Mouse (Mus musculus): ENCODE measurements around the gene Abca7.

Abca7 gene

DNA sequence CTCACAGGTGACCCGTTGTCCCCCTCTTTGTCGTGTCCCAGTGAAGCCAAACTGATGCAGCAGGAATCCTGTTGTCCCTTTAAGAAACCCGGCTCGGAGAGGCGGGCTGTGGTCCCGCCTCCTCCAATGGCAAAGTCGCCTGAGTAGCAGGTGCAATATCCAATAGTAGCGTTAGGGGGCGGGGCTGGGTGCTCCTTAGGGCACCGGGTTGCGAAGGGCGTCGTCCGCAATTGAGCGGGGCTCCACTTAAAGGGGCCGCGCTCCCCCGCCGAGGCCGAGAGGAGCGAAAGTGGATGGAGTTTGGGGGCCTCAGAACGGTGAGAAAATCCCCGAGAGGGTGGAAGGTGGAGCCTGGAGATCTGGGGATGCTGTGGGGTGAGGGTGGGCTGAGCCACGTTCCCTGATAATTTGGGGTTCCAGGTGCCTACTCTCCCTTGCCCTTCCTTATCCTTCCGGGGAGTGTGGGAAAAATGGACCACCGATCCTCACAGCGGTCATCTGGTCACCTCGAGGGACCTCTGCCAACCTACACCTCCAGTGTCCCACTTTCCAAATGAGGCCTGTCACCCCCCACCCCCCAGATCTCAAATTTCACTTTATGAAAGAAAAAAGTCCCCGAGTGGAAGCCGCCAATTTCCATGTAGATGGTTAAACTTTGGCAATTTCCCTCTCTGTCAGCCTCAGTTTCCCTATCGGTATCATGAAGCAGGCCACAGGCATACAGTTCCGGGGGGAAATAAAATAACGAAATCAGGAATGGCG is at the start of gene Abca7:
Gene Abca7, plus strand, starts transcription at position 223 of the 762 bp plus-strand sequence.
- DNase-seq: peak; percentile 98

DNA sequence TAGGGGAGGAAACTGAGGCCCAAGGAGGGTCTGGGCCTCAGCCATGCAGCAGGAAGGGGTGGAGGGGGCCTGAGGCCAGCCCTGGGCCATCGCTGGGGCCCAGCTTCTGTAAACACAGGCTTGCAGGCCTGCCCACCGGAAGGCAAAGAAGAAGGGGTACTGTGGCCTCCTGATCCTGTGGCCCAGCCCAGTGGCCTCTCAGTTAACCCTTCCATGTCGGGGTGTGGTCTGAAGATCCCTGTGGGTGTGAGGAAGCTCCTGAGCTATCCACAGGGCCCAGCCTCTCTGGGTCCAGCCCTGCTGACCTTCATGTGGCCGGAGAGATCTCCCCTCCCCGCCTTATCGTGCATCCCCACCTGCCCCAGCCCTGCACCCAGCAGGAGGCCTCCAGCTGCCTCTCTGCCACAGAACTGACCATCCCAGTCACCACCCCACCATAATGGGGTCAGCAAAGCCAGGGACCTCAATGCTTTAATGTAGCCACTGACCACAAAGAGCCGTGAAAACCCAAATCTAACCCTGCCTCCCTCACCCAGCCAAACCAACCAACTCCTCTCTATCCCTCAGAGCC is 49.5 kb upstream of the Abca7 start:
- no peak for DNase-seq

DNA sequence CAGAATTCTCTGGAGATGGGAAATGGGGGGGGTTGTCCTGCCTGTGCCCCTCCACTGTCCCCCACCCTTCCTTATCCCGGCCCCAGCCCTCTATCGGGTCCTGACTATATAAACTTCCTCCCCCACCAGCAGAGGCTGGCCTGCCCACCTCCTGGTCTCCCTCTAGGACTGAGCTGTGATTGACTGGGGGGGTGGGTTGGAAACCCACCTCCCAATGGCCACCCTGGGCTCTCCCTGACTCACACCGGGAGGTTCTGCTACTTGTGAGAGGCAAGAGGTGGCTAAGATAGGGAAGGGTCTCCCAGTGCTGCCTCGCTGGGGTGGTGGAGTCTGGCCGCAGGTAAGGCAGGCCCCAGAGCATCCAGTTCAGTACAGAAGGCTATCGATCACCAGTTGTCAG is 48.8 kb upstream of the Abca7 start:
- DNase-seq: no peak

DNA sequence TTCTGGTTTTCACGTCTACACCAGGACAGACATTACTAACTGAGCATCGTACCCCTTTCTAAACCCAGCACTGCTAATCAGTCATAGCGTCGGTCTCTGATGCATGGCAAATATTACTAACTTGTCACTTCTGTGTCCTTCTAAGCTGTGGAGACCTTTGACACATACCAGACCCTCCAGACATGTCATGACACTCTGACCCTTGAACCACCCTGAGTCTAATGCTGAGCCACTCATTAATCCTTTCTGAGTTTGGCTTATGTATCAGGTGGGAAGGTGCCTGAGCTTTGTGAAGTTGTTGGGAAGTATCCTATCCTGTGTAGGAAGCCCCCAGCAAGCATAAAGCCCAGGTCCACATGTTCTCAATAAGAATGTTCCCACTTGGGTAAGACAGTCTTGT is 46.4 kb upstream of the Abca7 start:
- DNase-seq: no peak

DNA sequence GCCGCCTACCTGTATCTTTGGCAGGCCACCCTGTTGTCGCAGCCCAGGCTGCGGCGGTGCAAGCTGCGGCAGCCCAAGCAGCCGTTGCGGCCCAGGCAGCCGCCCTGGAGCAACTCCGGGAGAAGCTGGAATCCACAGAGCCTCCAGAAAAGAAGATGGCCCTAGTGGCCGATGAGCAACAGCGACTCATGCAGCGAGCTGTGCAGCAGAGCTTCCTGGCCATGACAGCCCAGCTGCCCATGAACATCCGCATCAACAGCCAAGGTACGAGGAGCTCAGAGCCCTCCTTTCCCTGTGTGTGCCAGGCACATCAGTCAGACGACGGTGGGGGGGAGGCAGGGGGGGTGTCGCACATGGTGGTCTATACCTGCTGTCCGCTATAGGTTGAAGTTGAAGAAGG is 45.6 kb upstream of the Abca7 start:
- no peak for DNase-seq

DNA sequence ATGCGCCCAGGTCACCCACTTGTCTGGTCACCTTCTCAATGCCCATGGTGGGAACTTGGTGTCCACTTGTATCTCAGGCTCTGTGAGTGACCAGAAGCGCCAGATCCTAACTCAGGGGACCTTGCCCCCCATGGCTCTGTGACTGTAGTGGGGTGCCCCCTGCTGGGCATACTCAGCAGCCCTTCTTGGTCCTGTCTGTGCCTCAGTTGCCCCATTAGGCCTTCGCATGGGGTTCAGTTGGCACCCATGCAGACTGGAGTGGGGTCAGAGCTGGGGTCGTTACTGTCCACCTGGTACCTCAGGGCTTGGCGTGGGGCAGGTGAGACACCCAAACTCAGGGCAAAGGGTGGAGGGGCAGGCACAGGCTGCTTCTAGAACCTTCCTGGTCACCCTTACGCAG is 42.3 kb upstream of the Abca7 start:
- DNase-seq: no peak

DNA sequence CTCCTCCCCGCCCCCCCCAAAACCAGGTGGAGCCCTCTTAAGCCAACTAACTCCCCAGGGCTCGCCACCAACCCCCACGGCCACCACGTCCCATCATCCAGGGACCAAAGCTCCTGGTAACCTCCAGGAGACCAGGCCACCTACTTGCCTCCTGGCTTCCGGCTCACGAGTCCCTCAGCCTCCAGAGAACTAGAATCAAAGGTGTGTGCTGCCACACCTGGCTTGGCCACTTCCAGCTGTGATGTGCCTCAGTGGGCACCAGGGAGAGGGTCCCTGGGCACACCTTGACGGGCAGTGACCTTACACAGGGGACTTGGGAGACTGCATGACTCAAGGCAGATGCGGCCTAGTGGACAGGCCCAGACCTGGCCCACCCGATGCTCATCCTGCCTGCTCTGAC is 40.6 kb upstream of the Abca7 start:
- no peak for DNase-seq

DNA sequence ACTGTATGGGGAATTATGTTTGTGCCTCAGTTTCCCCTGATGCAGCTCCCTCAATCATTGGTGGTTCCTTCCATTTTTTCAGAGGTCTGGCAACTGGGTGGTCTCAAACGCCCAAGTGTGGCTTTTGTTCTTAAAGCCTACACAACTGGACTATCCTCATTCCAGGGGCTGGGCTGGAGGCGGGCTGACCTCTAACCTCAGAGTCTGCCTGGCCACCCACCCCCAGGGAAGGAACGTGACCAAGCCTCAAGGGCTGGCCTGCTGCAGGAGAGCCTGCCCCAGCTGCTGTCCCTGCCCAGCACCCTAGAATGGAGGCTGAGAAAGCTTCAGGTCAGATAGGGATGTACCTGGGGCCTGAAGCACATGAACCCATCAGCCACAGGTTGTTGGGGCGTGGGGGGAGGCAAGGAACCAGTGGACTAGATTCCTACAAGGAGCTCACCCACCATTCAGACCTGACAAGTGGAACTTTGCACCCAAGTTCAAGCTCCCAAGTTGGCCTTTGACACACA is 39.6 kb upstream of the Abca7 start:
- DNase-seq: no peak

DNA sequence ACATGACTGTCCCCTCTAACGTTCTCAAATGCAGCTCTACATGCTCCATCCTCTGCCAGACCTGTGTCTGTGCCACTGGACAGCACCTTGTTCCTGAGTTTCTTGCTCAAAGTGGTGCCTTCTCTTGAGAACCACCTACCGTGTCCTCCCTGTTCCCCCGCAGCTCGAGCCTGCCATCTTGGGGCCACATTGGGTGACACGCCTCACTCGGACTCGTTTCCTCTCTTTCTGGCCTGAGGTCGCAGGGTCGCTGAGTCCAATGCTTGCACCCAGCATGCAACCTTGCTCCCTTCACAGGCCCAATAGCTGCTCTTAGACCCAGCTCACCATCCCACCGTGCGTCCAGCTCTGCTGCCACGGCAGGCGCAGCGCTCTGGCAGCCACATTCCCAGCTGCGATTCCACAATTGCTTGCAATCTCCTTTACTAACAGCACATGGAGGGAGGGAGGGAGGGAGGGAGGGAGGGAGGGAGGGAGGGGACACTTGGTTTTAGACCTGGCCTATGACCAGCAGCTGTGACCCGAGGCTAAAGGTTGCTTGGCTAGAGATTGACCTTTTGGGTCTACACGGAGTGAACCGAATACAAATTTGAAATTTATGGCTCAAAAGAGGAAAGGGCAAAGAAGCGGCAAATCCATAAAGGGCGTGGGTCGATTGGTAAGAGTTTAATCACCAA is 38.0 kb upstream of the Abca7 start:
- peak; percentile 85 to 86 for DNase-seq

DNA sequence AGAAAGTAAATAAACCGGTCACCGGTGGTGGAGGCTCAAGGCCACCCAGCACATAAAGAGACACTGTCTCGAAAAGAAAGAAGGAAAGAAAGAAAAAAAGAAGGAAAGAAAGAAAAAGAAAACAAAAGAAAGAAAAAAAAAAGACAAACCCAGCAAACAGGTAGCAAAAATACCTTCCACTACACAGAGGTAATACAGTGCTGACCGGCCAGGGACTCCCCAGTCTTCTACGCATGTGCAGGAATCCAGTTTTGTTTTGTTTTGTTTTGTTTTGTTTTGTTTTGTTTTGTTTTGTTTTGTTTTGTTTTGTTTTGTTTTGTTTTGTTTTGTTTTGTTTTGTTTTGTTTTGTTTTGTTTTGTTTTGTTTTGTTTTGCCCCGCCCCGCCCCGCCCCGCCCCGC is 36.9 kb upstream of the Abca7 start:
- DNase-seq: peak in 1 of 2 experiments; percentile 63

DNA sequence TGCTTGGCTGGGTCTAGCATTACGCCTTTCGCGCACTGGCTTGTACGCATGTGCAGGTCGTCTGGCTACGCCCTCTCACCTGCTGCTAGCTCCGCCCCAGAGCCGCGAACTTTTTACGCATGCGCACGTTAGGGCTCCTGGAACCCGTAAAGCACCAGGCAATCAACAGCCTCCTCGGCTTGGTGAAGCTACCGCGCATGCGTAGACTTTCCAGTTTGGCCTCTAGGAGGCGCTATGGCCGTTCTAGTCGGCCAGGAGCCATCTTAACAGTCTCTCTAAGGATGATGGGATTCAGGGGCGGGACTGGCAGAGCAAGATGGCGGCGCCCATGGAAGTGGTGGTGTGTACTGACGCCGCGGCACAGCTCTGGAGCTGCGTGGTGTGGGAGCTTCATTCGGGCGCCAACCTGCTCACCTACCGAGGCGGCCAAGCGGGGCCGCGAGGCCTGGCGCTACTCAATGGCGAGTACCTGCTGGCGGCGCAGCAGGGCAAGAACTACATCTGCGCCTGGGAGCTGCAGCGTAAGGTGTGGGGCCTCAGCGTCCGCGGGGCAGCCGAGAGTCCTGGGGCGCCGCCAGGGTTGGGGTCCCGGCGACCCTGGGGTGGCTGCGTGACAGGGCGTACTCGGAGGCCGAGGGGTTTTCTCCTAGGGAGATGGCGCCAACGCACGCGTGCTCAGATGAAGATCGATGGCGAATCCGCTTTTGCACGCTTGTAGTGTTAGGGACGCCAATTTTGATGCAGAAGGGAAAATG is 36.3 kb upstream of the Abca7 start, which contains the start of gene Wdr18:
Gene Wdr18, plus strand, starts transcription at position 306 of the 755 bp plus-strand sequence.
- peak; percentile 99 for DNase-seq

DNA sequence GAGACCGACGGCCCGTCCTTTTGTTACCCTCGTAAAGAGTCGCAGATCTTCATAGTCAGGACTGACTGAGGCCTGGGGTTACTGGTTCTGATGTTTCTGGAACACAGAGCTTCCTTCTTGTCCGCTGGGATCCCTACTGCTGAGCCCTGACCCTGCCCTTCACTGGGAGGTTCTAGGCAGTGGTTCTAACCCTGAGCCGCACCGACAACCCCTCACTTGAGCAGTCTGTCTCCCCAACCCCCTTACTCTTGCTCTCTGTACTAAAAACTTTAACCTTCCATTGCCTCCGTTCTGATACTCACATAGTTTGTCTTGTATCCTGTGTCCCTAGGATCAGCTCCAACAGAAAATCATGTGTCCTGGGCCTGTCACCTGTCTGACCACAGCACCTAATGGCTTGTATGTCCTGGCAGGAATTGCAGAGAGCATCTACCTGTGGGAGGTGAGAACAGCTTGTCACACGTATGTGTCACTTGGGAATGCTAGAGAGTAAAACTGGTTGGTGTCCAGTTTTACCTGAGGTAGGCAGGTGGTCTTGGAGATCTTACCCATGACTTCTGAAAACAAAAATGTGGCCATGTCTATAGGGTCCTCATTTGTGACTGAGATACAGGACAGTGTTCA is 35.5 kb upstream of the Abca7 start:
- no peak for DNase-seq

DNA sequence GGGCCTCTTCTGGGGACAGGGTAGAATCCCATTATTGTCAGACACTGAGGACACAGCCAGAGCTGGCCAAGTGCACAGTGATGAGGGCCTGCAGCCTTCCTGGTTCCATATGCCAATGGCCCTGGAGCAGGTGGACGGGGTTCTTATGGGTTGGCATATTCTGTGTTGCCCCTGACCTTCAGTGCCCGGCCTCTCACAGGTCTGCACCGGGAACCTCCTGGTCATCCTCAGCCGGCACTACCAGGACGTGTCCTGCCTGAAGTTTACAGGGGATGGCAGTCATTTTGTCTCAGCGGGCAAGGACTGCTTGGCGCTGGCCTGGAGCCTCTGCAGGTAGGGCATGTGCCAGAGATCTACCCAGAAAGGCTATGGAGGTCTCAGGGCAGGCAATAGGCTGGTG is 31.6 kb upstream of the Abca7 start:
- no peak for DNase-seq

DNA sequence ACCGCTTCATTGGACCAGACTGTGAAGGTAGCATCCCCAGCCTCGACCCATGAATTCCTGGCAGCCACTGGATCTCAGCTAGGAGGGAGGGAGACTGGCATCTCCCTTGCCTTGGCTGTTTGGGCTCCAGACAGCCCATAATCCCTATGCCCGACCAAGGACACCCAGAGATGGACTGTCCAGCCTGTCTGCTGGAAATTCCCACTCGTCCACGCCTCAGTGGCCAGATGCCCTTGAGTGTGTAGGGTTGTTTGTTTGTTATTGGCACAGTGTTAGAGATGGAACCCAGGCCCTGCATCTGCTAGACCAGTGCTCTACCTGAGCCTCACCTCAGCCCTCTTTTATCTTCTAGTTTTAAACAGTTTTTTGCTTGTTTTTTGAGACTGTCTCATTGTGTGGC is 31.0 kb upstream of the Abca7 start:
- no peak for DNase-seq

DNA sequence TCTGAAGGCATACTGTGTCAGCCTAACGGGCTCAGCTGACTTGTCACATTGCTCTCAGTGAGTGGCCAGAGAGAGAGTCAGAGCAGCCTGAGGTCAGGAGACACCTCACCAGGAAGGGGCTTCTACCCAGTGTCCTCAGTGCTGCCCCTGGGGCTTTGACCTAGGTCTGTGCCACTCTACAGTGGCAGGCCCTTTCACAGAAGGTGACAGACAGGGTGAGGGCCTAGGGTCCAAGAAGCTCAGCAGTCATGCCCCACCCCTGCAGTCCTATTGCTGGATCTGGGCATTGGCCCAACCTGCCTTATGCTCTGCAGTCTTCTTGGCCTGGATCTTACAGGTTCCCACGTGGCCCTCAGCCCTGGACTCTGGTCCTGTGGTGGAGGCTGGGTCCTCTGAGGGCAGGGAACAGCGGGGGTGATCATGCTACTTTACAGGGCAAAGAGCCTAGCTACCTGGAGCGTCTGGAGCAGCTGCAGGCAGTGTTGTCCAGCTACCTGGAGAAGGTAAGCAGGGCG is 29.4 kb upstream of the Abca7 start:
- DNase-seq: peak; percentile 61 to 64

DNA sequence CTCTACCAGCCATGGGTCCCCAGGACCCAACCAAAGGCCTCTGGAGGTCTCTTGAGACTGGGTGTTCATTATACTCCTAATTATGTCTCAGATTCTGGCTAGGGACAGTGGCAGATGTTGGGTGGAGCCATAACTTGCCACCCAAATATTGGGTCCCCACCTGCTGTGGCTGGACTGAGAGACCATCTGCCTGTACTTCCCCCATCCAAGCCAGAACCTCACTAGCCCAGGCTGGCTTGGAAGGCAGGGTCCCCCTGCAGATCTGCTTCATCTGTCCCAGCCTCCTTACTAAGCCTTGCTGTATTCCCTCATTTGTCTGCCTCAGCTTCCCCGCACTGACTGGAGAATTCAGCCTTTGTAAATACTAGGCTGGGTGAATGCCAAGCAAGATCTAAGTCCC is 28.1 kb upstream of the Abca7 start:
- no peak for DNase-seq

DNA sequence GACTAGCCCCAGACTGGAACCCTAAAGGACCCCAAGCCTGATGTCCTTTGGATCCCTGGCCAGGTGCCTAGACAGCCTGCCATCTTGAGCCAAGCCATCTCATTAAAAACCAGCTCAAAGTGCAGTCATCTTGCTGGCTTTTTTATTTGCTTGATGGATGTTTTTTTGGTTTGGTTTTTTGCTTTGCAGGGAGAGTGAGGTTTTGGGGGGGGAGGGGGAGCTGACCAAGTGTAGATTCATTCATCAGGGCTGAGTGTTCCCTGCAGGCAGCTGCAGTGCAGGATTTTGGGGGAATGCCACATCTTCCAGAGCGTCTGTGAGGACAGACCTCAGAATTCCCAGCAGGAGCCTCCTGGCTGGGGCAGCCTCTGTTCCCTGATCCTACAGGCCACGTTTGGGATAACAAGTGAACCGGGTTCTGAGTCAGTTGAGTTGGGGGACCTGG is 27.1 kb upstream of the Abca7 start:
- DNase-seq: no peak

DNA sequence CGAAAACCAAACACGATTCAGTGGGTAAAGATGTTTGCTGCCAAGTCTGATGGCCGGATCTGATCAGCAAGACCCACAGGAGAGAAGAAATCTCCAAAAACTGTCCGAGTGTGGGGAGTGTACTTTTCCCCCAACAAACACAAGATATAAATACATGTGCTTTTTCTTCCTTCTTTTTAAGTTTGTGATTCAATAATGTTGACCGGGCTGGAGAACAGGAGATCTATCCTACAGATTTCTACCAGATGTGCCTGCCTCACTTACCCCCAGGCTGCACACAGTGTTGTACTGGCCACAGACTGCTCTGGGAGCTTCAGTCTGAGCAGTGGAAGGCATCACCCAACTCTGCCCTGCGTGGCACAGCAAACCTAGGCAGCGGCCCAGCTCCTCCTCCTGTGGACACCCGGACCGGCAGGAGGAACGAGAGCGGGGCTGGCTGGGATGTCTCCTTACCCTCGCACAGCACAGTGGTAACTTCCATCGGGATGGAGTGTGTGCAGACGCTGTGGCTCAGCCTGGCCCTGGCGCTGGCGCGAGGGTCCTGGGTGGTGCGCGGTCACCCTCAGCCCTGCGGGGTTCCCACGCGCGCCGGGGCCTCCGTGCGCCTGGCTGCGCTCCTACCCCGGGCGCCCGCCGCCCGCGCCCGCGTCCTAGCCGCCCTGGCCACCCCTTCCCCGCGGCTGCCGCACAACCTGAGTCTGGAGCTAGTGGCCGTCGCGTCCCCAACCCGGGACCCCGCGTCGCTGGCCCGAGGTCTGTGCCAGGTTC is 25.7 kb upstream of the Abca7 start, which contains the start of gene Grin3b:
Gene Grin3b, plus strand, starts transcription at position 301 of the 768 bp plus-strand sequence.
- peak; percentile 41 to 53 for DNase-seq

DNA sequence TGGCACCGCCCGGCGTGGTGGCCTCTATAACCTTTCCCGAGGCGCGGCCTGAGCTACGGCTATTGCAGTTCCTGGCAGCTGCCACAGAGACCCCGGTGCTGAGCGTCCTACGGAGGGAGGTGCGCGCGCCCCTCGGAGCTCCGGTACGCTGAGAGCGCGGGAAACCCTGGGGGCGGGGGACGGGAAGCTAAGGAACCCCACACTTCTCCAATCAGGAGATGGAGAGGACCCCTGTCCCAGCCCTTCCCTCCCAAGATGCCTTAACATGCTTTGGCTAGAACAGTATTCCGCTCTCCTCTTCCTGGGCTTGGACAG is 25.2 kb upstream of the Abca7 start:
- no peak for DNase-seq

DNA sequence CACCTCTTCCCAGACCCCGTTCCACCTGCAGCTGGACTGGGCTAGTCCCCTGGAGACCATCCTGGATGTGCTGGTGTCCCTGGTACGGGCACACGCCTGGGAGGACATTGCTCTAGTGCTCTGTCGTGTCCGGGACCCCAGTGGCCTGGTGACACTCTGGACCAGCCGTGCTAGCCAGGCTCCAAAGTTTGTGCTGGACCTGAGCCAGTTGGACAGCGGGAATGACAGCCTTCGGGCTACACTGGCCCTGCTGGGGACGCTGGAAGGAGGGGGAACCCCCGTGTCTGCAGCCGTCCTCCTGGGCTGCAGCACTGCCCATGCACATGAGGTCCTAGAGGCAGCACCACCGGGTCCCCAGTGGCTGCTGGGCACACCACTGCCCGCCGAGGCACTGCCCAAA is 23.5 kb upstream of the Abca7 start:
- no peak for DNase-seq

DNA sequence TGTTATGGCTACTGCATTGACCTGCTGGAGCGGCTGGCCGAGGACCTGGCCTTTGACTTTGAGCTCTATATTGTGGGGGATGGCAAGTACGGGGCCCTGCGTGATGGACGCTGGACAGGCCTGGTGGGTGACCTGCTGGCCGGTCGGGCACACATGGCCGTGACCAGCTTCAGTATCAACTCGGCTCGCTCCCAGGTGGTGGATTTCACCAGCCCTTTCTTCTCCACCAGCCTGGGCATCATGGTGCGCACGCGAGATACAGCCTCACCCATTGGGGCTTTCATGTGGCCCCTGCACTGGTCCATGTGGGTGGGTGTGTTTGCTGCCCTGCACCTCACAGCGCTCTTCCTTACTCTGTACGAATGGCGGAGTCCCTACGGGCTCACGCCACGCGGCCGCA is 22.2 kb upstream of the Abca7 start:
- no peak for DNase-seq

DNA sequence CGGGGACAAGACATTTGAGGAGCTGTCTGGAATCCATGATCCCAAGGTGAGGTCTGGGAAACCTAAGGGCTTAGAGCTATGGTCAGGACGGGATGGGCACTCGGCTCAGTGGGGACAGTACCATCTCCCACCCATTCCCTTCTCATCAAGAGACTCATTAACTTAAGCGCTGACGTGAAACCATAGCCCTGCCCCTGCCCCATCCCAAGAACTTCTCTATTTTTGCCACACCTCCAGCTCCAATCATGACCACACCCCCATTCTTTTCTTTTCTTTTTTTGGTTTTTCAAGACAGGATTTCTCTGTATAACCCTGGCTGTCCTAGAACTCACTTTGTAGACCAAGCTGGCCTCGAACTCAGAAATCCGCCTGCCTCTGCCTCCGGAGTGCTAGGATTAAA is 21.6 kb upstream of the Abca7 start:
- DNase-seq: no peak
